Mouse (Mus musculus) leukemia stem cell, adult 10-12 weeks (primary cell): ENCODE measurements around the gene Sgpl1. TPM values are rescaled to one million over a fixed set of nuclear protein-coding genes. Genes with fewer than 3 reads are reported as not detected.

Experiments
- polyA plus RNA-seq: library from polyadenylated mRNA; stranded (reverse); fragments of >175 nt; gene quantifications from 2 replicates; pipeline ENCODE4 v1.2.3, GENCODE M21; 2012; ENCODE audit warnings: low replicate concordance

Sgpl1 gene
- polyA plus RNA-seq: 8.1 and 12.9 TPM in 2 replicates

GRCm38 (mm10) chr10:61147157-61148040 is at the start of gene Sgpl1:
Gene Sgpl1 (minus strand): TSS chr10:61147703.

GRCm38 (mm10) chr10:61171654-61172053 is 24.2 kb upstream of the Sgpl1 start, which contains the start of gene Tbata:
Gene Tbata (plus strand): TSS chr10:61171954.

GRCm38 (mm10) chr10:61089170-61090142 is 58.0 kb downstream of the Sgpl1 start, which contains the start of gene Pcbd1:
Gene Pcbd1 (plus strand): TSS chr10:61089331.

Other genes starting within 250 kb of the Sgpl1 start
- 0.48 TPM in 1 of 2 replicates, not detected in the other for gene Pcbd1, start 58.4 kb downstream of the Sgpl1 start, polyA plus RNA-seq
- not detected in 2 replicates for gene Tbata, start 24.3 kb upstream of the Sgpl1 start, polyA plus RNA-seq
- gene Adamts14, start 125.7 kb upstream of the Sgpl1 start, polyA plus RNA-seq: 2.2 and 3.1 TPM in 2 replicates
- gene Prf1, start 150.1 kb upstream of the Sgpl1 start, polyA plus RNA-seq: 0.93 and 6.3 TPM in 2 replicates
- gene Pald1, start 235.8 kb upstream of the Sgpl1 start, polyA plus RNA-seq: 1.5 and 1.6 TPM in 2 replicates